Mouse (Mus musculus) forebrain, embryonic 12.5 days (tissue): ENCODE data around the gene Scaf8. TPM values are rescaled to one million over a fixed set of nuclear protein-coding genes. Genes with fewer than 3 reads are reported as not detected.
"Not testable (repeated sequence)": the region's sequence is repeated elsewhere in the genome, so short reads cannot be mapped to it uniquely, and the experiment has no call there.

Experiments
- ATAC-seq: fragments of 200-750 bp; cut with Nextera tagmentation; 2 replicates; pipeline ENCODE4 v1.8.0; 2017; ENCODE audit warnings: moderate TSS enrichment; ENCODE audit not compliant: low FRiP score
- H3K27ac ChIP-seq: fragments of 300-500 bp; sonication (generic); 2 replicates; pipeline ENCODE4 v1.5.1; 2016; ENCODE audit warnings: mild to moderate bottlenecking
- H3K27me3 ChIP-seq: fragments of 300-500 bp; sonication (generic); 2 replicates; pipeline ENCODE4 v1.6.1; 2016; ENCODE audit warnings: mild to moderate bottlenecking
- H3K36me3 ChIP-seq: fragments of 300-500 bp; sonication (generic); replicated peaks from 2 replicates; pipeline ENCODE4 v1.6.1; 2016; ENCODE audit warnings: mild to moderate bottlenecking
- H3K4me1 ChIP-seq: fragments of 300-500 bp; sonication (generic); 2 replicates; pipeline ENCODE4 v1.6.1; 2016
- H3K4me2 ChIP-seq: fragments of 300-500 bp; sonication (generic); 2 replicates; pipeline ENCODE4 v1.6.1; 2016; ENCODE audit warnings: mild to moderate bottlenecking, moderate library complexity
- H3K4me3 ChIP-seq: fragments of 300-500 bp; sonication (generic); replicated peaks from 2 replicates; pipeline ENCODE4 v1.5.1; 2016; ENCODE audit warnings: mild to moderate bottlenecking
- H3K9ac ChIP-seq: fragments of 300-500 bp; sonication (generic); 2 replicates; pipeline ENCODE4 v1.6.1; 2016; ENCODE audit warnings: mild to moderate bottlenecking
- H3K9me3 ChIP-seq: fragments of 300-500 bp; sonication (generic); 2 replicates; pipeline ENCODE4 v1.6.1; 2016
- WGBS: fragments of 180-500 bp; shearing (Covaris S2); methylation state at CpG from one replicate; pipeline ENCODE4 v1.1.7; 2016; 5-methylcytosine and 5-hydroxymethylcytosine counted together
- polyA plus RNA-seq: library from polyadenylated mRNA; unstranded; fragments of >200 nt; fragmentation: Nextera tagmentation; extraction: Ambion mirVana; gene quantifications from 2 replicates; pipeline ENCODE4 v1.2.1, GENCODE M21; 2016

The Scaf8 gene
- polyA plus RNA-seq, 1 experiment from 2014 or later: 27.6 TPM

DNA sequence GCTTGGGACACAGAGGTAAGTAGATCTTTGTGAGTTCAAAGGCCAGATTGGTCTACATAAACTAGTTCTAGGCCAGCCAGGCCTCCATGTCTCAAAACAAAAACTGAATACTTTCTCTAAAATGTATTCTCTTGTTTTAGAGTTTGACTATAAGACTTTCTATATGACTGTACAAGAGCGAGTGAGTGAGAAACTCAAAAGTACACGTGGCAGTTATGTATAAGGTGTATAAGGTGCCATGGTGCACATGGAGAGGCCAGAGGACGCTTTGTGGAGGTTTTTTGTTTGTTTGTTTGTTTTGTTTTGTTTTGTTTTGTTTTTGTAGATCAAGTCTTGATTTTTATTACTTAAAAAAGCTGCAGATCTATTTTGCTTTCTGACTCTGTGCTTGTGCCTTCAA is 15.0 kb downstream of the Scaf8 start:
- Histone ChIP-seq H3K4me1 (no peaks in the 10 kb centered on the region), H3K27me3 (no peaks in the 10 kb centered on the region), H3K36me3 (peaks cover 21% of the 10 kb centered on the region), H3K9ac (no peak overlapping the region), H3K27ac (no peak overlapping the region), H3K4me3 (no peak overlapping the region), H3K9me3 (no peaks in the 10 kb centered on the region), H3K4me2 (no peak overlapping the region)
- ATAC-seq: no peak
- WGBS: over 99% methylated on average over 3 of the region's 3 CpGs

- no peak overlapping the region for H3K9ac ChIP-seq
- no peaks in the 10 kb centered on the region for H3K27me3 ChIP-seq
- H3K9me3 ChIP-seq: no peaks in the 10 kb centered on the region
- no peaks in the 10 kb centered on the region; the same call in 1 of the 2 replicates for H3K4me1 ChIP-seq
- ATAC-seq: no peak
- H3K27ac ChIP-seq: no peak overlapping the region
- H3K4me3 ChIP-seq: no peak overlapping the region
- no peak overlapping the region for H3K4me2 ChIP-seq
- peaks cover 13% of the 10 kb centered on the region for H3K36me3 ChIP-seq
Observed at GRCm38 (mm10) chr17:3135346-3135745, 20.6 kb downstream of the Scaf8 start.

DNA sequence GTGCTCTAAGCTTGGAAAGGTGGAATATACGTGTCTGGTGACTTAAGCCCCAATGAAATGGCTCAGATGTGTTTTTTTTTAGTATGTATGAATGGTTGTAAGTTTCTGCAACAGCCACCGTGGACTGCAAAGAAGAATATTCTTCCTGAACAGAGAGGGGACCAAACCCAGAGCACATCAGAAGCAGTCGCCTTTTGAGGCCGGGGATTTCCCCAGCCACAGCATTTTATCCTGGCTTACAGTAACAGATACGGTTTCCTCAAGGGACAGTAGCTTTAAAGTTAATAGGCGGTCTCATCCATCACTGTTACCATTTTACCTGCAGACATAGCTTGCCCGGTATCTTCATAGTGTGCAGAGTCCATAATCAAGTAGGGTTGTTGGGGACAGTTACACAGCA is 21.4 kb downstream of the Scaf8 start:
- H3K27me3 ChIP-seq: no peaks in the 10 kb centered on the region
- peaks cover 10% of the 10 kb centered on the region for H3K36me3 ChIP-seq
- 94% methylated on average over 7 of the region's 7 CpGs for WGBS
- no peak overlapping the region for H3K9ac ChIP-seq
- no peaks in the 10 kb centered on the region for H3K9me3 ChIP-seq
- no peak overlapping the region for H3K4me3 ChIP-seq
- no peak overlapping the region for H3K4me2 ChIP-seq
- no peak for ATAC-seq
- no peak overlapping the region for H3K27ac ChIP-seq
- no peaks in the 10 kb centered on the region; the same call in 1 of the 2 replicates for H3K4me1 ChIP-seq

- Histone ChIP-seq H3K36me3 (no peaks in the 10 kb centered on the region; the same call in 1 of the 2 replicates), H3K9me3 (no peaks in the 10 kb centered on the region), H3K4me3 (no peak overlapping the region), H3K4me1 (no peaks in the 10 kb centered on the region; the same call in 1 of the 2 replicates), H3K27me3 (no peaks in the 10 kb centered on the region), H3K9ac (no peak overlapping the region), H3K27ac (no peak overlapping the region), H3K4me2 (no peak overlapping the region)
- no peak for ATAC-seq
- 70% methylated on average over 3 of the region's 3 CpGs for WGBS
Observed at GRCm38 (mm10) chr17:3138387-3138786, 23.6 kb downstream of the Scaf8 start.

DNA sequence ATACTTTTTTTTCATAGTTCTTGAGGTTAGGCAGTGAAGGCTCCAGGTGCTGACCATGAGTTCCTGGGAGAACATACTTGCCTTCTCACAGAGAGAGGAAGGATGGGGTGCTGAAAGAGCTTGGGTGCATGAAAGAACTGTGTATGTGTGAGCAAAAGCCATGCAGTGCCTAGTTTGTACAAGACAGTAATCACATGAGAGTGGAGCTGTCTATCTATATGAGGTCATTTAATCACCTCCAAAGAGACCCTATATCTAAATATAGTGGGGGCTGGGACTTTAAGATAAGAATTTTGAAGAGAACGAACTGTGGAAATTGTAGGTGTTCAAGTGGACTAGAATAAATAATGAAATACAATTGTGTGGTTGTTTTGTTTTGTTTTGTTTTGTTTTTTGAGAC is 25.3 kb downstream of the Scaf8 start:
- 92% methylated on average over 1 of the region's 1 CpGs for WGBS

DNA sequence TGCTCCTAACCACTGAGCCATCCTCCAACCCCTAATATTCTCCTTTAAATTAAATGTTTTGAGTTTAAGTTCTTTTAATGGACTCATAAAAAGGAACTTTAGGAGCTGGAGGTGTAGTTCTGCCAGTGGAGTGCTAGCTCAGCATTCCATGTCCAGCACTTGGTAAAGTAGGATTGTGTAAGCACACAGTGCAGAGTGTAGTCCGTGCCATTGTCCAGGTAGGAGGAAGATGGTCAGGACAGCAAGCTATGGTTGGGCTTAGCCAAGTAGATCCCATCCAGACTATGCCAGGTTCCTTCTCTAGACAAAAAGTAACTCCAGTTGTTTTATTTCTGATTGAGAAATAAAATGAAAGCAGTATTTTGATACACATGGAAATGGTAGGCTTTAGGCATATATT is 34.1 kb downstream of the Scaf8 start:
- H3K27me3 ChIP-seq: no peaks in the 10 kb centered on the region
- no peak for ATAC-seq
- H3K27ac ChIP-seq: no peak overlapping the region
- H3K4me2 ChIP-seq: no peak overlapping the region
- peaks cover 10% of the 10 kb centered on the region for H3K36me3 ChIP-seq
- no peak overlapping the region for H3K9ac ChIP-seq
- WGBS: 91% methylated on average over 1 of the region's 1 CpGs
- no peaks in the 10 kb centered on the region for H3K4me1 ChIP-seq
- no peak overlapping the region for H3K4me3 ChIP-seq
- H3K9me3 ChIP-seq: no peaks in the 10 kb centered on the region

More for the DNA sequence above, 25.3 kb downstream of the Scaf8 start:
- ATAC-seq: no peak
- Histone ChIP-seq H3K4me2 (no peak overlapping the region), H3K9ac (no peak overlapping the region), H3K27ac (no peak overlapping the region), H3K4me3 (no peak overlapping the region), H3K4me1 (no peaks in the 10 kb centered on the region; the same call in 1 of the 2 replicates), H3K36me3 (peaks cover 2% of the 10 kb centered on the region), H3K27me3 (no peaks in the 10 kb centered on the region), H3K9me3 (no peaks in the 10 kb centered on the region)

- ATAC-seq: no peak
- no peak overlapping the region for H3K4me2 ChIP-seq
- H3K9ac ChIP-seq: no peak overlapping the region
- H3K4me1 ChIP-seq: no peaks in the 10 kb centered on the region
- H3K9me3 ChIP-seq: no peaks in the 10 kb centered on the region
- H3K27ac ChIP-seq: no peak overlapping the region
- 89% methylated on average over 1 of the region's 1 CpGs for WGBS
- H3K27me3 ChIP-seq: no peaks in the 10 kb centered on the region
- no peak overlapping the region for H3K4me3 ChIP-seq
- peaks cover 12% of the 10 kb centered on the region for H3K36me3 ChIP-seq
Observed at GRCm38 (mm10) chr17:3149541-3149940, 34.8 kb downstream of the Scaf8 start.

DNA sequence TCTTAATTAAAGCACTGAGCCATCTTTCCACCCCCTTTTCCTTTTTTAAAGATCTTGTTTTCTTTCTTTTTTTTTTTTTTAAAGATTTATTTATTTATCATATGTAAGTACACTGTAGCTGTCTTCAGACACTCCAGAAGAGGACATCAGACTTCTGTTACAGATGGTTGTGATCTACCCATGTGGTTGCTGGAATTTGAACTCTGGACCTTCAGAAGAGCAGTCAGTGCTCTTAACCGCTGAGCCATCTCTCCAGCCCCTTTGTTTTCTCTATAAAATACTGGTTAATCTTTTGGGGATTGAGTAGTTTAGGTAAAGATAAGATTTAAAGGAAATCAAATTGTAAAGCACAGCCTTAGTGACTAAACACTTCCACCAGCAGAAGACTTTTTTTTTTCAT is 35.9 kb downstream of the Scaf8 start:
- H3K36me3 ChIP-seq, H3K9ac ChIP-seq, H3K4me3 ChIP-seq, H3K27me3 ChIP-seq, H3K4me1 ChIP-seq, H3K9me3 ChIP-seq, ATAC-seq, H3K4me2 ChIP-seq, H3K27ac ChIP-seq: not testable (repeated sequence)
- 77% methylated on average over 1 of the region's 1 CpGs for WGBS

DNA sequence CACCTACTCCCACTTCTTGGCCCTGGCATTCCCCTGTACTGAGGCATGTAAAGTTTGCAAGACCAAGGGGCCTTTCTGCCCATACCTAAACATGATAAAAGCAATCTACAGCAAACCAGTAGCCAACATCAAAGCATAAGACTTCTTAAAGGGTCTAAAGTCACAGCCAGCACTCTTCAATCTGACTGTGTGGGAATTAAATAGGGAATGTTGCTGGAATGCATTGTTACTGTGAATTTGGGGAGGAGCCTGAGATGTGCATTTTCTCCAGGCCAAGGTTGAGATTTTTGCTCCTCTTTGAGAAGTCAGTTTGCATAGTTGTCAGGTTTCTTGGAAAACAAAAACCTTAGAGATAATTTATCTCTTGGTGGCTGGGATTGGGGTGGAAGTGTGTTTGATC is 36.4 kb downstream of the Scaf8 start:
- no peaks in the 10 kb centered on the region for H3K4me1 ChIP-seq
- no peak overlapping the region for H3K4me2 ChIP-seq
- ATAC-seq: no peak
- H3K4me3 ChIP-seq: no peak overlapping the region
- H3K36me3 ChIP-seq: peaks cover 12% of the 10 kb centered on the region
- no peaks in the 10 kb centered on the region for H3K27me3 ChIP-seq
- H3K9ac ChIP-seq: no peak overlapping the region
- H3K27ac ChIP-seq: no peak overlapping the region
- no peaks in the 10 kb centered on the region for H3K9me3 ChIP-seq

GRCm38 (mm10) chr17:3156176-3156575 is 41.4 kb downstream of the Scaf8 start:
- H3K4me2 ChIP-seq, H3K4me1 ChIP-seq, H3K27me3 ChIP-seq, H3K27ac ChIP-seq, H3K4me3 ChIP-seq, H3K9me3 ChIP-seq, H3K9ac ChIP-seq, ATAC-seq: not testable (repeated sequence)
- H3K36me3 ChIP-seq: peaks cover 28% of the 10 kb centered on the region
- 93% methylated on average over 9 of the region's 9 CpGs for WGBS

DNA sequence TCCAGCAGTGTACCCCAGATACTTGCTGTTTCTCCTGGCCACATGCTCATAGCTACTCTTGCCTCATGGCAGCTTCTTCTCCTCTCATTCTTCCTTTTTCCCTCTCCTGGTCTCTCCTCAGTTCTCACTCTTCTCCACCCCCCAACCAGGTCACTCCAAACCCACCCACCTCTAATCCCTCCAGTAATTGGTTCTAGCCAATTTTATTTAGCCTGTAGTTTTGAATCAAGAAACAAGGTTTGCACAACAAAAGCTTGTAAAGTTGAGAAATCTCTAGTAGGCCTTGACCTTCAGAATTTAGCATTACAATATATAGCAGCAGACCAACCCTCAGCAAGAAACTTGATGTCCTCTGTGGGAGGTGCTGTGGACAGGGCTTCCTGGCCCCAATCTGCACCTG is 42.2 kb downstream of the Scaf8 start:
- Histone ChIP-seq H3K4me1 (no peaks in the 10 kb centered on the region), H3K36me3 (peaks cover 28% of the 10 kb centered on the region), H3K4me3 (no peak overlapping the region), H3K27ac (no peak overlapping the region), H3K4me2 (no peak overlapping the region), H3K9ac (no peak overlapping the region), H3K9me3 (no peaks in the 10 kb centered on the region), H3K27me3 (no peaks in the 10 kb centered on the region)
- ATAC-seq: no peak

- H3K36me3 ChIP-seq: peaks cover 35% of the 10 kb centered on the region
- 93% methylated on average over 4 of the region's 4 CpGs for WGBS
Observed at GRCm38 (mm10) chr17:3162905-3163304, 48.1 kb downstream of the Scaf8 start.

DNA sequence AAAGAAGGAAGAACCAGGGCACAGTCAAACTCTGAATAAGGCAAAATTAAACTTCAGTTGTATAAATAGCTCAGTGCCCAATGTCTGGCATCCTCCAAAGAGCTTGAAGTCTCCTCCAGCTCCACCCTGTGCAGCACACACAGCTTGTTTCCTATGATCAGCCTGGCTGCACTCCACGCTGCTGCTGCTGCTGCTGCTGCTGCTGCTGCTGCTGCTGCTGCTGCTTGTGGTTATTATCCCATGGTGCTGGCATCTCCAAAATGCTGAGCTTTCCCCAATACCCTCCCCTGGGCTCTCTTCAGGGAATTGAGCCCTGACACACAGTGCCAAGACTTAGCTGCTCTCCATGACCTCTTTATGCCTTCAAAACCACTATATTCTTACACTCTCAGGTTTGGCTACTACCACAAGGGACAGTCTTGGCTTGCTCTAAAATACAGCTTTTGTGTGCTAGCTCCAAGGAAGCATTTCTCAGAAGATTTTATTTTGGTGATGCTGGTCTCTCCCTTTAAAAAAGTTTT is 65.7 kb downstream of the Scaf8 start:
- H3K27me3 ChIP-seq, H3K4me2 ChIP-seq, H3K4me3 ChIP-seq, H3K4me1 ChIP-seq, H3K27ac ChIP-seq, H3K9me3 ChIP-seq, ATAC-seq, H3K9ac ChIP-seq: not testable (repeated sequence)
- peaks cover 52% of the 10 kb centered on the region for H3K36me3 ChIP-seq
- WGBS: 96% methylated on average over 1 of the region's 1 CpGs

More at GRCm38 (mm10) chr17:3162905-3163304, 48.1 kb downstream of the Scaf8 start:
- no peaks in the 10 kb centered on the region for H3K27me3 ChIP-seq
- no peaks in the 10 kb centered on the region for H3K9me3 ChIP-seq
- H3K27ac ChIP-seq: no peak overlapping the region
- ATAC-seq: no peak
- H3K4me1 ChIP-seq: no peaks in the 10 kb centered on the region
- H3K4me3 ChIP-seq: no peak overlapping the region
- no peak overlapping the region for H3K4me2 ChIP-seq
- H3K9ac ChIP-seq: no peak overlapping the region
